Mouse (Mus musculus): ENCODE measurements at regions not wholly inside any gene's neighbourhood (a gene's known extent, or its start where the extent isn't known, plus 50 kb on each side); places are given as distances from the start of the nearest gene placed in this dataset.

- Histone ChIP-seq H3K4me3 (ENCODE audit: insufficient read depth, low read length) (no peak overlapping the region), H3K27ac (ENCODE audit: insufficient read depth, low read length) (no peak overlapping the region), H3K4me1 (ENCODE audit: control insufficient read depth, insufficient read depth, low read length) (no peaks in the 10 kb centered on the region; the same call in 1 of the 2 replicates)
- TF ChIP-seq POLR2A (IDR thresholded peaks at IDR 0.05; ENCODE audit: low read depth, low read length) (no peak), CTCF (IDR thresholded peaks at IDR 0.05; ENCODE audit: borderline replicate concordance, insufficient read depth, low read length) (no peak)
Observed at GRCm38 (mm10) chr13:47843011-47843410, 418.0 kb upstream of the Id4 start.

DNA sequence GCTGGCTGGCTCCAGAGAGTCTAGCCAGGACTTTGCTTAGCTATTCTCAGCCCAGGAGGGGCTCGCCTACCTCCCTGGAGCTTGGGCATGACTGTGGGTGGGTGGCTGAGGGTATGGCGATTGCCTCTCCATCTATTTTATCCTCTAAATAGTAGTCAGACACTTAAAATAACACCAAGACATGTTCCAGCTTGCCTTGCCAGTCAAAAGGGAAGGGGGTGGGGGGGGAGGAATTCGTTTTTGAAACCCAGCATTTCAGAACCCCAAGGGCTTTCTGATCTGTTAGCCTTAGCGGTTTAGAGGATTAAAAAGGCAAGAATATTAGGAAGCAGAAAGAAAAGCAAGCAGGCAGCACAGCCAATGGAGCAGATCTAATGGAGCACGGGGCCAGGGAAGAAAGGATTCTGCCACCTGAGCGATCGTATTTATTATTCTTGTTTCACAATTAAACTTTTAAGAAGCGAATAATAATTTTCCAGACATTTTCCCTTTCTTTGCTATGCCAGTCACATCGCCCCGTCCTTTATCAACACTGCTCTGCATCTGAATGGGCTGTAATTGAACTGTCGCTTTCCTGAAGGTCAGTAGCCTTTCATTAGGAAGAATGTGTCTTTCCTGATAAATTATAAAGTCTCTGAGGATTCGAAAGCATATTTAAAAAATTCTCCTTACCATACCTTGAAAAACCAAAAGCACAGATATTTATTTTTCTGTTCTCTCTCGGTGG lies 417.3 kb upstream of the Id4 start:
- Histone ChIP-seq H3K27ac (ENCODE audit: insufficient read depth, low read length) (no peak overlapping the region), H3K4me3 (ENCODE audit: insufficient read depth, low read length) (no peak overlapping the region), H3K4me1 (ENCODE audit: control insufficient read depth, insufficient read depth, low read length) (no peaks in the 10 kb centered on the region; the same call in 1 of the 2 replicates)
- TF ChIP-seq CTCF (IDR thresholded peaks at IDR 0.05; ENCODE audit: borderline replicate concordance, insufficient read depth, low read length) (no peak), POLR2A (IDR thresholded peaks at IDR 0.05; ENCODE audit: low read depth, low read length) (no peak)

DNA sequence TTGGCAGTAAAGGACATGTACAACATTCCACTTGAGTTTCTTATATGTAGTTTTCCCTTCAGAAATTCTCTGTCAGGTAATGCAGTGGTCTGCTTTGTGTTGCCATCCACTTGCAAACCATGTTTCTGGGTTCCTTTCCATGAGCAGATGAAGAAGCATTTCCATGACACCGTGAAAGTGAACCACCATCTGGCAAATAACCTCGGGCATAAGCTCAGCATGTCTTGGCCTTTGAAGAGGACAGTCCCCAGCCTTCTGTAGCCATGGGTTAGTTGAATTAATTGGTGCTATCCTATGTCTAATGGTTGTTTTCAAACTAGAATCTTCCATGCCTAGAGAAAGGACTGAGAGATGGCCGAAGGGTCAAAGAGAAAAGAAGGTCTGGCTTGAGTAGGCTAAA lies 414.3 kb upstream of the Id4 start:
- Histone ChIP-seq H3K4me3 (ENCODE audit: insufficient read depth, low read length) (no peak overlapping the region), H3K27ac (ENCODE audit: insufficient read depth, low read length) (no peak overlapping the region), H3K4me1 (ENCODE audit: control insufficient read depth, insufficient read depth, low read length) (no peaks in the 10 kb centered on the region; the same call in 1 of the 2 replicates)
- TF ChIP-seq POLR2A (IDR thresholded peaks at IDR 0.05; ENCODE audit: low read depth, low read length): no peak
- TF ChIP-seq CTCF (IDR thresholded peaks at IDR 0.05; ENCODE audit: borderline replicate concordance, insufficient read depth, low read length): no peak

DNA sequence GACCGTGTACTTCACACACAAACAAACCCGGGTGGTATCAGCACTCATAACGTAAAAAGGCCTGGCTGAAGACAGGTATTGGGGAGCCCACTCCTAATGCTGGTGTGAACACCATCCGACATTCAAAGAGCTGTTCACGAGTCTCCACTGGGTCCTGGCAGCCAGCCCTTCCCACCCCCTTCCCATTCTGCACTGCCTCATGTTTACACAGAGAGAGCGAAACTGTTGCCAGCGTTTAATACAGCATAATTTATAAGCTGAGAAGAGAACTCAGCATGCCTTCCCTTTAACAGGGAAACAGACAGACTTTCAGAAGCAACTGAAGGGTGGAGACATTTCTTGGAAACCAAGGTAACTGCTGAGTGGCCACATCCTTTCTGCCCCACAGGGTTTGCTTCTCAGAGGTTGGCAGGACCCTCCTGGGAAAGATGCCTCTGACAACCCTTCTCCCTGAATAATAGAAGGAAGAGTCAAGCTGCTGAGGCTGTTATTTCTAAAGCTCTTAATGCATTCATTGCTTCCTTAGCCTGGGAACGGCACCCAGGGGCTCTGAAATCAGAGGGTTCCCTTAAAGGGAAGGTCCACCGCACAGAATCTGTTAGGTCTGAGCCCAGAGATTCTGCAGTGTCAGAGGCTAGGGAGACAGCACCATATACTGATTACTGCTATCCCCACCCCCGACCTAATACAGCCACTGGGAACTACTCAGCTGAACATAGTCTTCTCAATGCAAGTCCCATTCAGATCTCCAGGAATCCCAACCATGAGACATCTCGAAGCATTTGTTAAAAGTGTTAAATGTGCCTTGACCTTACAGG lies 412.4 kb upstream of the Id4 start:
- Histone ChIP-seq H3K4me3 (ENCODE audit: insufficient read depth, low read length) (no peak overlapping the region), H3K4me1 (ENCODE audit: control insufficient read depth, insufficient read depth, low read length) (no peaks in the 10 kb centered on the region; the same call in 1 of the 2 replicates), H3K27ac (ENCODE audit: insufficient read depth, low read length) (no peak overlapping the region)
- TF ChIP-seq POLR2A (IDR thresholded peaks at IDR 0.05; ENCODE audit: low read depth, low read length): no peak

- TF ChIP-seq POLR2A (IDR thresholded peaks at IDR 0.05; ENCODE audit: low read depth, low read length) (no peak), CTCF (IDR thresholded peaks at IDR 0.05; ENCODE audit: borderline replicate concordance, insufficient read depth, low read length) (no peak)
- peak overlapping the region; percentile 7; the same call in 1 of the 2 replicates for H3K27ac ChIP-seq (ENCODE audit: insufficient read depth, low read length)
- H3K4me1 ChIP-seq (ENCODE audit: control insufficient read depth, insufficient read depth, low read length): no peaks in the 10 kb centered on the region
- H3K4me3 ChIP-seq (ENCODE audit: insufficient read depth, low read length): no peak overlapping the region
Observed at GRCm38 (mm10) chr13:47855422-47856108, 405.5 kb upstream of the Id4 start.

GRCm38 (mm10) chr13:47858946-47859345 lies 402.1 kb upstream of the Id4 start:
- no peak overlapping the region for H3K4me3 ChIP-seq (ENCODE audit: insufficient read depth, low read length)
- TF ChIP-seq CTCF (IDR thresholded peaks at IDR 0.05; ENCODE audit: borderline replicate concordance, insufficient read depth, low read length) (no peak), POLR2A (IDR thresholded peaks at IDR 0.05; ENCODE audit: low read depth, low read length) (no peak)
- no peaks in the 10 kb centered on the region for H3K4me1 ChIP-seq (ENCODE audit: control insufficient read depth, insufficient read depth, low read length)
- H3K27ac ChIP-seq (ENCODE audit: insufficient read depth, low read length): no peak overlapping the region

DNA sequence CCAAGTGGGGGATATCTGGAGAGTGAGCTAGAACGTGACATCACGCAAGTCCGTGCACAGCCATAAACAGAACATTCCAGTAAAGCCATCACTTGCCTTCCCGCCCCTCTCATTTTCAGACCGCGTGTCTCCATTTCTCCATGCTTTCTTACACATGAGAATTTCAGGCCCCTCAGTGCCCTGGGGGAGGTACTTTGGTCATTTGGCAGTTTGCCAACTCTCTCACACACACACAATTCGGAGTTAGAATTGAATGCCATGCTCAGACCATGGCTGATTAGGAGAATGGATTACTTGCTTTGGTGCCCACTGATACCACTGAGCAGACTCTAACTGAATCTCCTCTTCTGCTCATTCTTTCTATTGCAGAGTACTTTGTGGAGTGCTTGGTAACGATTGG lies 400.7 kb upstream of the Id4 start:
- Histone ChIP-seq H3K4me3 (ENCODE audit: insufficient read depth, low read length) (no peak overlapping the region), H3K27ac (ENCODE audit: insufficient read depth, low read length) (no peak overlapping the region), H3K4me1 (ENCODE audit: control insufficient read depth, insufficient read depth, low read length) (no peaks in the 10 kb centered on the region)
- TF ChIP-seq POLR2A (IDR thresholded peaks at IDR 0.05; ENCODE audit: low read depth, low read length) (no peak), CTCF (IDR thresholded peaks at IDR 0.05; ENCODE audit: borderline replicate concordance, insufficient read depth, low read length) (no peak)

- no peak for TF ChIP-seq POLR2A (IDR thresholded peaks at IDR 0.05; ENCODE audit: low read depth, low read length)
- TF ChIP-seq CTCF (IDR thresholded peaks at IDR 0.05; ENCODE audit: borderline replicate concordance, insufficient read depth, low read length): no peak
- Histone ChIP-seq H3K4me1 (ENCODE audit: control insufficient read depth, insufficient read depth, low read length) (no peaks in the 10 kb centered on the region), H3K4me3 (ENCODE audit: insufficient read depth, low read length) (no peak overlapping the region), H3K27ac (ENCODE audit: insufficient read depth, low read length) (no peak overlapping the region)
Observed at GRCm38 (mm10) chr13:47862896-47863295, 398.1 kb upstream of the Id4 start.

- H3K4me3 ChIP-seq (ENCODE audit: insufficient read depth, low read length): no peak overlapping the region
- TF ChIP-seq POLR2A (IDR thresholded peaks at IDR 0.05; ENCODE audit: low read depth, low read length): no peak
- no peak for TF ChIP-seq CTCF (IDR thresholded peaks at IDR 0.05; ENCODE audit: borderline replicate concordance, insufficient read depth, low read length)
- H3K27ac ChIP-seq (ENCODE audit: insufficient read depth, low read length): no peak overlapping the region
- peaks cover 7% of the 10 kb centered on the region; the same call in 1 of the 2 replicates for H3K4me1 ChIP-seq (ENCODE audit: control insufficient read depth, insufficient read depth, low read length)
Observed at GRCm38 (mm10) chr13:47868656-47869055, 392.4 kb upstream of the Id4 start.
